Mouse (Mus musculus) heart, adult 2 months (tissue): ENCODE data around the gene Ttc23l.

Source experiments
- CTCF ChIP-seq: fragments of 200-600 bp; IDR thresholded peaks from 2 replicates; pipeline ENCODE4 v1.8.1; 2022; ENCODE audit warnings: antibody characterized with exemption, mild to moderate bottlenecking, moderate library complexity
- EP300 ChIP-seq: fragments of 200-500 bp; IDR thresholded peaks from 2 replicates; pipeline ENCODE4 v1.6.1; 2011; ENCODE audit warnings: low read depth, low read length, control low read depth; ENCODE audit not compliant: insufficient read depth

GRCm38 (mm10) chr15:10485484-10486364, 72.7 kb downstream of the Ttc23l start, which contains the start of the genes Brix1 and Rad1:
- TF ChIP-seq CTCF (peak; percentile 10; the same call in 1 of the 2 replicates), EP300 (peak; percentile 82)
